Mouse (Mus musculus) T-cell, adult 2 months (primary cell): ENCODE measurements around the gene B230104I21Rik.

ENCODE experiments used
- DNase-seq: peaks from one replicate; pipeline ENCODE4 v3.0.0; 2022; ENCODE audit warnings: low spot score

Gene B230104I21Rik

DNA sequence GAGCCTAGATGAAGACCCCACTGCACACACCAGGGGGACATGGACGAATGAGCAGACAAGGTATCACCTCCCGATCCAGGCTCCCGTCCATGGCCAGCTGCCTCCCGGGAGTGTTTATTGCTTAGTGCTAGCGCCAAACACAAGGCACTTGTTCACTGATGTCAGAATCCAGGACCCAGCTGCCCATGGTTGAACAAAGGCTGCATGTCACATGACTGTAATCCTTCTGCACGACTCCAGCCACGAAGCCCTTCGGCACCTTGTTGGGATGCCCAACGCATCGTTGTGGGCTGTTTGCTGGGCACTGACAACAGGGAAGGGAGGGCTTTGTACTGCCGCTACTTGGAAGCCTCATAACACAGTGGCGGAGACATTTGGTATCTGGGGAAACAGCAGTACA is at the start of gene B230104I21Rik:
B230104I21Rik (plus strand) TSS at position 367 of the 400 bp plus-strand sequence.
- no peak for DNase-seq

DNA sequence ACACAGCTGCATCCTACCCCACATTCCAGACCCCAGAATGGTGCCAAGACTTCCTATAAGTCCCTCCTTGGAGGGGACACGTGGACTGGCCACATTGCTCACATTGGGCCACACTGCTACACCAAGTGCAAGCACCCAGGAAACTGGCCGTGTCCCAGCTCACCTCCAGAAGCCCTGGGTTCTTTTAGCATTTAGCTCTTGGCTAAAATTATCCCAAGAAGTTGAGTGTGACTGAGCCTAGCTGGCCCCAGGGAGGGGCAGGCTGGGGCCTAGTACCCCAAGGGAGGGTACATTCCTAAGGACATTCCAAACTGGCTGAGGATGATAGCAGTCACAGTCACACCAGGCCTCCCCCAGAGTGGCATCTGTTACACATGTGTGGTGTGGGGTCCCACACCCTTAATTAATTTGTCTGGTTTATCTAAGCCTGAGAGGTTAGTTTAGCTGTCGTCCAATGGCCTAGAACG is 42.2 kb upstream of the B230104I21Rik start:
- DNase-seq: no peak

DNA sequence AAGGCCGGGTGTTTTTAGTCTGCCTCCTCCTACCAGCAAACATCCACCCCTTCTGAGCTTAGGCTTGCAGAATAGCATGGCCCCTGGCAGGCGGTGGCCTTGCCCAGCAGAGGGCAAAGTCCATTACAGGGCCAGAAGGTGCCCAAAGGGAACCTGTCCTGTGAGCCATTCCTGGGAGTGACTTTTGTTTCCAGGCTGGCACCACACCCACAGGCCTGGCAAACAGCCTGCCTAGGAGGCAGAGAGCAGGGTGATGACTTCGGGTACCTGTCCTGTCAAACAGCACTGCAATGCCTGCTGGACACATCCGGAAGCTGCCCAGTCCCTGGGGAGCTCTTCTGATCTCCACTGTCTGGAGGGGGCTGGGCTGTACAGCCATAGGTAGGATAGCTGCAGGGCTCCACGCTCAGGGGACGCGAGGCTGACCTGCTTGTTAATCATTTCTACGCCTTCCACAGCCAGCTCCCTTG is 41.6 kb upstream of the B230104I21Rik start:
- no peak for DNase-seq

DNA sequence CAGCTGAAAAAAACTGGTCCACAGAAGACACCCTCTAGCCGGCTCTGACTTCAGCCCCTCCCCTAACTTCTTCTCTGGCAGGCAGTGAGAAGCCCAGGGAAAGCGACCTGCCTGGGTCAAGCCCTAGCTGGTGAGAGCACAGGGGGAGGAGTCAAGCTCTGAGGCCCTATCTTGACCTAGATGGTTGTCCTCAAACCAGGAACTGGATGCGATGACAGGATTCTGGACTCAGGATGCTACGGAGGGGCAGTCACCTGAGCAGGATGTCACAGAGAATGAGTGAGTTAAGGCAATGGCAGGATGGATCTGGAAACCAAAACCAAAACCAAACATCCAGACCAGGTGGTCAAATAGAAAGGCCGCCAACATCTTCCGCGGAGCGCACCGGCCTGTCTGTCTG is 38.2 kb upstream of the B230104I21Rik start:
- DNase-seq: no peak

DNA sequence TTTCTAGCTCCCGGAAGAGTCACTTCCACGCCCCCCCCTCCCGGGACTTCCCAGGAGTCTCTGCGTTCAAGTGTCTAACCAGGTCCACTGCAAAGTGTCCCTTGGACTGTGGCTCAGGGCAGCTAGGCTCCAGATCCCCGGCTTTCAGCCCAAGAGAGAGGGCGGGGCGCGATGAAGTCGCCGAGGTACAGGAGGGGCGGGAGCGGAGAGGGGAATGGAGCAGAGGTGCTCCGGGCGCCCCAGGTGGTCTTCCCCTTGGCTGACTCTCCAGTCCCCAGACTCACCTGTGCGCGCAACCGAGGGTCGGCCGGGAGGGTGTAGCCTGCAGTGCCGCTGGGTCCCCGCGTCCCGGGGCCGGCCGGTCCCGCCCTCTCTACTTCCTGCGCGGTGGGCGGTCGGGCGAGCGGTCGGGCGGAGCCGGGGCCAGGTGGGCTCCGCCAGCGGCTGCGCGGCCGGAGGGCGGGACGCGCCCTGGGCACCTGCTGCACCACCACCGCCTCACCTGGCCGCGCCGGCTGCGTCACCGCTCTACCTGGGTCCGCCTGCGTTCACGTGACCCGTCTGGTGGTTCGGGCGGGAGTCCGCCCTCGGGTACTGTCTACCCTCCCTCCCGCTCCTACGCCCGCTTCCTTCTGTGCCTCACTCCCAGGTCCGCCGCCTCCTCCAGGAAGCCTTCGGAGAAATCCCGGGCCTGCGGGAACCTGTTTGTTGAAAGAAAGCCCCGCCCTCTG is 36.2 kb upstream of the B230104I21Rik start:
- DNase-seq: no peak

DNA sequence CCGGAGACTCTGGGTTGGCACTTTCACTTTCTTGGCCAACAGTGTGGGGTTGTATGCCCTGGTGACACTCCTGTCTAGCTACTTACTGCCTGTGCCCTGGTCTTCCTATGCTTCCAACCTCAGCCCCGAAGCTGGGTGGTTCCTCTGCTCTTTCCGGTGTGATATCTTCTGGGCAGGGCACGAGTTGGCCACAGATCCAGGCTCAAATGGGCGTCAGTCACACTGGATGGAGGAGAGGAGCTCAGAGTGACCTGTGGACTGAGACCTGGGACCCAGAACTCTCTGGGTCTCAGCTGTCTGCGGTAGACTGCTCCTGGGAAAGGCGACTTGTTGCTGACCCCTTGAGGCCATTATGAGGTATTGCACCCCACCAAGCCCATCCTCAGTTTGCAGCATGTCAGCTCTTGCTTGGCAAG is 34.5 kb upstream of the B230104I21Rik start, which contains the start of gene Arhgef16:
Arhgef16 (minus strand) TSS at position 211 of the 416 bp plus-strand sequence.
- DNase-seq: no peak

DNA sequence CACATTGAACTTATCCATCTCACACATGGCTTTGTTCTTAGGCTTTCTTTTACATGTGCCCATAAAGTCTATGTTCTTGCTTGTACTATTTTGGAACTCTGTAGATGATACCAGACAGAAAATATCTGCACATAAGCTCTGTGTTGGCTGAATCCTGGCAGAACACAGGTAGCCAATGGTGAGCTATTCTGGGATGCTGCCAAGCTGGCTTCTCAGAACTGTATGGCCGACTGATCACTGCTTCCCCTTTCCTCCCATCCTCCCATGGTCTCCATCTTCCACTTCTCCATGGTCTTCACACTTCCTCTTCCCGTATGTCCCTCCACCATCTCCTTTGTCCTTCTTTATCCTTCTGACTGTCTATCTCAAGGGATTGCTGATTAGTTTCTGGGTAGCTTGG is 26.8 kb upstream of the B230104I21Rik start:
- no peak for DNase-seq

DNA sequence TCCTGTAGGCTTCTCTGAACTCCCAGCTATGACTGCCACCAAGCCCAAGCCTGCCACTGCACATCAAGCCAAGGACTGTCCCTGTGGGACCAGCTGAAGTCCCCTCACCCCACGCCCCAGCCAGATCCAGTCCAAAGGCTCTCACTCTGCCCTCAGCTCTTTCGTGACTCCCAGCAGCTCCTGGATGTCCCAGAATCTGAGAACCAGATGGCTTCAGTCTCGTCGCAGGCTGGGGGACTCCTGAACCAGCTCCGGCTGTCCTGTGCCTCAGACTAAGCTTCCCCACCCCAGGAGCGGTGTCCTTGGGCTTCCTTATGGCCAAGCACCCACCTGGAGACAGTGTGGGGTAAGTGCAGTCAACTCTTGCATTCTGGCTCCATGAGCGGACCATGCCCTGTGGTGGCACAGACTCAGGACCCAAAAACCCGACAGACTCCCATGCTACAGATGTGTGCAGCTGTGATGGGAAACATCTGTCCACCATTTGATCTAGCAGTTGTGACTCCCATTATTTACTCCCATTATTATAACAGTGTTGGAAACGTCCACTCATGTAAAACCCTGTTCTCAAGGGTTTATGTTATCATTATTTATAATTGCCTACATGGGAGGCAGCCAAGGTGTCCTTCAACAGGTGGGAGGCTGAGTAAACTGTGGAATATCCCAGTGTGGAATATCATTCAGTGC is 25.2 kb upstream of the B230104I21Rik start:
- DNase-seq: no peak

DNA sequence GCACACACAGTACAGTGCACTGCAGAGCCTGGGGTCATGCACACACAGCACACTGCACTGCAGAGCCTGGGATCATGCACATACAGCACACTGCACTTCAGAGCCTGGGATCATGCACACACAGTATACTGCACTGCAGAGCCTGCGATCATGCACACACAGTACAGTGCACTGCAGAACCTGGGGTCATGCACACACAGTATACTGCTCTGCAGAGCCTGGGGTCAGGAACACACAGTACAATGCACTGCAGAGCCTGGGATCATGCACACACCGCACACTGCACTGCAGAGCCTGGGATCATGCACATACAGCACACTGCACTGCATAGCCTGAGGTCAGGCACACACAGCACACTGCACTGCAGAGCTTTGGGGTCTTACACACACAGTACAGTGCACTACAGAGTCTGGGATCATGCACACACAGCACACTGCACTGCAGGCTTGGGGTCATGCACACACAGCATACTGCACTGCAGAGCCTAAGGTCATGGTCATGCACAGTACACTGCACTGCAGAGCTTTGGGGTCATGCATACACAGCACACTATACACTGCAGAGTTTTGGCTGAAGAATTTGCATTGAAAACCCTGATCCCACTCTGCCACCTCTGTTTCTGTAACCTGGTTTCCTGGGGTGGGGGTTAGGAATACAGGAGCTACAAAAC is 23.6 kb upstream of the B230104I21Rik start:
- DNase-seq: no peak

DNA sequence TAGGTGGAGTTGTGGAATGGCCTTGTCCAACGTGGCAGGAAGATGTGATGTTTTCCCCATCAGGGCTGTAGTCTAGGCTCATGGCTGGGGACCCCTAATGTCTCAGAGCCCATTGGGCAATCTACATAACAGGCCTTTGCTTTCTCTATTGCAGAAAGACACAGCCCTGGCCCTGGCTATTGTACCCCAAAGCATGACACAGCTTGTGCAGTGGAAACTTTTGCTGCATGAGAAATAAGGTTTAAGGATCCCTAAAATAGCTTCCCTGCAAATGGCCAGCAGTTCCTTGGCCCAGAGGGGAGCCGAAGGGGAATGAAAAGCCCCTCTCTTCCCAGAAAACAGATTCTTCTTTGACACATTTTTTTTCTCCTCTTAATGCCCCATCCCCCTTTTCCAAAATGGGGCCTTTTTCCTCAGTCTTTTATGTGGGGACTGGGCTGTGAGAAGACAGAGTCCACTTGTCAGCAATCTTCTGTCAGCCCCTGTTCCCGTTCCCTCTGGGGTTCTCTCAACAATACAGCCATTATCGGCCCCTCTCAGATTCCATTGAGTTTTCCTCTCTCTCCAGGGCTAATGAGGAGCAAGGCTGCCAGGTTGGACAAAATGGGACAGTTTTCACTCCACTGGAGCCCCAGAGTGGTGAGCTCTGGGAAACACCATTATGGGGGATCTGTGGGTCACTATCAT is 22.8 kb upstream of the B230104I21Rik start:
- no peak for DNase-seq

DNA sequence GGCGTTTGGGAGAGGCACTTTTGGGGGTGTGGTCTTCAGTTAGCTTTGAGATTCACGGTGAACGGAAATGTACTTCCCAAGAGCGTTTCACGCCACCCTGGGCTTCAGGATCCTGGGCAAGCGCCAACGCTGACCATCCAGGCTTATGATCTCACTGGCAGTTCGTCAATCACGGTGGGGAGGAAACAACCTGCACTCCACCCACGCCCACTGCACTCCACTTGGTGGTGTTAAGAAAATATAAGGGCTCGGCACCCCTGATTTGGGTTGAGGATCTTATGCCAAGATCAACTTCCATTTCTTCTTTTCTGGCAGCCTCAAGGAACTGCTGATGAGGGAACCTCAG is 22.3 kb upstream of the B230104I21Rik start:
- no peak for DNase-seq

DNA sequence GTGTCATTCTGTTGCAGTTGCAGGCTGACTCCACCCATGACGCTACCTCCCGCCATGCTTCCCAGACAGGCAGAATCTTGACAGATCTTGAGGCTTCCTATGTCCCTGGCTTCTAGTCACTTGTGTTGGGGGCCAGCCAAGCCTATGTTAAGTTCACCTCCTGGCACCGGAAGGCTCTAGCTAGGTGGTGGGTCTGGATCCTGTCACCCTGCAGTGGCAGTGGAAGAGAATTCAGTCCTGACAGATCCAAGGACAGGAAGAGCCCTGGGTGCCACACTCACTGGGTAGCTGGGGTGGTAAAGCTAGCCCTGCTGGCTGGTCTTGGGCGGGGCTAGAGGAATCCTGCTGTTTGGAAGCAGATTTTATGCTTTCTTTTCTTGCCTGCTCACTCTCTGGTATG is 10.5 kb upstream of the B230104I21Rik start:
- DNase-seq: no peak

DNA sequence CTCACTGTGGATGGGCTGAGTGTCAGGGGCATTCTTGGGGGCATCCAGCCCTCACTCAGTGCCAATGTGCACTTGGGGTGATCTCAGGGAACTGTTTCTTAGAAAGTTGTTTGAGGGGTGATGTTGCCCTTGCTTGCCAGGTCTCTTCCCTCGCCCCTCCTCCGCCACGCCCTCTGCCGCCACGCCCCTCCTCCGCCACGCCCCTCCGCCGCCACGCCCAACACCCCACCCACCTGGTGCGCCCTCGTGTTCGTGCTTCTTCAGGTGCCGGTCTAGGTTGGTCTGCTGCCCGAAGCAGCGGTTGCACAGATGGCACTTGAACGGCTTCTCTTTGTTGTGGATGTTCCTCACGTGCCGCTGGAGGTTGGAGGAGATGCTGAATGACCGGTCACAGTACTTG is 7.5 kb upstream of the B230104I21Rik start:
- DNase-seq: no peak

DNA sequence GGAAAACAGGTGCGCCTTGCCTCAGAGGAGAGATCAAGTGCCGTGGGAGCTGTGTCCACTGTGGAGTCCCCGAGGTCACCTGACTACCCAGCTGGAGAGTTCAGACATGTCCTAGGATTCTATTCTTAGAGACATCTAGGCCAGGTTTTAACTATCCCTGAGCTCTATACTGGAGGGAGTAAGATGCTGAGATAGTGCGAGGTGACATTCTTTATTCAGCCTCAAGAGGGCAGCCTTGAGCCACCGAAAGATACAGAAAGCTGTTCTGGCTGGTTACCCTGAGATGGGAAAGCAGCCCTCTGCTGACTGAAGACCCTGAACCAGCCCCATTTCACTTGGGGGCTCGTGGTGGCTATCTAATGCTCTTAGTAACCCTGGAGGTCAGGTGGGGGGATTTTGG is 7.1 kb upstream of the B230104I21Rik start:
- peak; percentile 22 for DNase-seq

DNA sequence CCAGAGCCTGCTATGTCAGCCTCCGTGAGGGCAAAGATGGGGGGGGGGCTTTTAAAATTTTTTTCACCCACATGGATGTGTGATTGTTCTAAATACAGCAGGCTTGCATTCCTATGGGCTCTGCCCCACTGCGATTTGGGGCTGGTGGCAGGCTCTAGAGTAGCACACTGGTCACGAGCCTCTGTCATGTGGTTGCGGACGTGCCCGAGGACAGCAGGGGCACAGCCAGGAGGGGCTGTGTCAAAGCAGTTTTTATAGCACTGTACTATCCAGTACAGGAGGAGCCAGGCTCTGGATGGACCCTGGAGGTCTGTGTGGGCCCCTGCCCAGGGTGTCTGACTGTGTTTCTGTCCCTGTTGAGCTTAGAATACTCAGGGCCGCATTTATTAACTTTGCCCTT is 5.9 kb upstream of the B230104I21Rik start:
- no peak for DNase-seq

DNA sequence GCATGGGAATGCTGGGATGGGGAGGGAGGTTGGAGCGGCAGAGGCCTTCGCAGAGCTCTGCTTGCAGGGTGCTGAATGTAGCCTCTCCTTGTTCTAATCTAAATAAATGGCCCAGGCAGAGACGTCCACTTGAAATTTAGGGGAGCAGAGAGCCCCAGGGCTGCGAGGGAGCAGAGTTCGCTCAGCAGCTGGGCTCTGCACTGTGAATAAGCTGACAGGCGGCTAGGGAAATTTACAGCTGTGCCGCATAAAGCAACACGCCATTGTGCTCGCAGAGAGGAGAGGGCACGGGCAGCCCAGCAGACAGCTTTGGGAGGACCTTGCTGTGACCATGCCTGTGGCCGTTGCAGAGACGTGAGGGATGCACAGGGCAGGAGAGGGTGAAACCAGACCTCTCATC is 4.7 kb upstream of the B230104I21Rik start:
- DNase-seq: no peak

DNA sequence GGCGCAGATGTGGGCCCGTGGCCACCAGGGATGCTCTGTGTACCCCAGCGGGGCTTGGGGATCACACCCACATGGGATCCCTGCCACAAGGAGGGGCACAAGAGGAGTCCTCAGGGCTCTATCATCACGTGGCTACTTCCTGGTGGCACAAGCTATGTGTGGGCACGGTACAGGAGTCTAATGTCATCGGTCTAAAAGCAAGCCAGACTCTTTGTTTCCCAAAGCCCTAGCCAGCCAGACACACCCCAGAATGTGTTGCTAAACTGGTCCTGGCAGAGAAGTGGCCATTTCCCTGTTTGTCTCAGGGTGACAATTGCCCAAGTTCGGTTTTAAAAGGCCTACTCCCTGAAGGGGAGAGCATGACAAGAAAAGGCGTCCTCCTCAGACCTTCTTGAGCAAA is 2.6 kb upstream of the B230104I21Rik start:
- no peak for DNase-seq

DNA sequence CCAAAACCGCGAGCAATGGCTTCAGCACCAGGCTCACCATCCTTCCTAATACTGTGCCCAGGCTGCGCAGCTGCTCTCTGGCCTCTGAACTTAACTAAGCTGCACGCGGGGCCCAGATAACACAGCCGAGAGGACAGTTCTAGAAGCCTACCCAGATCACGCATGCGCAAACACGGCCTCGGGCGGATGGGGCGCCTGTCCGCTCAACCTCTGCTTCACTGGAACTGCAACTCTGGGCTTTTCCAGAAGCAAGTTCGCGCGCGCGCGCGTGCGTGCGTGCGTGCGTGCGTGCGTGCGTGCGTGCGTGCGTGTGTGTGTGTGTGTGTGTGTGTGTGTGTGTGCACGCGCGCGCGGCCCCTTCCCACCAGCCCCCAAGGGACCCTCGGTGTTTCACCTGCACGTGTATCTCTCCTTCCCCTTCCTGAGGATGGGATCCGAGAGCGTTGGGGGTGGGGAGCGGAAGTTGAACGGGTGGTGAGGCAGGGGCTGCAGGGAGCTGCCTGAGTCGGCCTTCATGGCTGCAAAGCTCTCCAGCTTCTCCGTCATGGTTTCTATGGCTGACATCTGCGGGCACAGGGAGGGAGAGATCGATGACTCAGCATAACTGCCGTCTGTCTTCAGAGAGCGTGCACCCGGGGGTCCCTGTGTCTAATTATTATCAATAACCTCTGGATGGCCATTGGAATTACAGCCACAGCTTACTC is 1.1 kb upstream of the B230104I21Rik start:
- peak; percentile 43 for DNase-seq

DNA sequence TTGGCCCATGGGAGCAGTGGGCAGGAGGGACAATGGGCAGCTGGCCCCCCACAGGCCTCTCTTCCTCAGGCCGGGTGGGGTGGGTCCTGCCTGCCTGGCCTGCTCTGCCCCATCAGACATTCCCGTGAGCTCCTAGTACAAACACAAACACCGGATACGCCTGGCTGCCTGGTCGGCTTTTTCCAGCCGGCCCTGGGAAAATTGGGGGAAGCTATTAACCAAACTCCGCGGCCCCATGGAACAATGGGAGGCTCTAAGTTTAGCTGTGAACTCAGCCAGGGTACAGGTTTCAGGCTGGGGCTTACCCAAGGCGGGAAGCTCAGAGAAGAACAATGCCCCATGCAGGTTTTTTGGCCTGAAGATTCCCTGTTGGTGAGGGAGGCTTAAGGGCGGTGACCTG is 723 bp downstream of the B230104I21Rik start:
- no peak for DNase-seq

DNA sequence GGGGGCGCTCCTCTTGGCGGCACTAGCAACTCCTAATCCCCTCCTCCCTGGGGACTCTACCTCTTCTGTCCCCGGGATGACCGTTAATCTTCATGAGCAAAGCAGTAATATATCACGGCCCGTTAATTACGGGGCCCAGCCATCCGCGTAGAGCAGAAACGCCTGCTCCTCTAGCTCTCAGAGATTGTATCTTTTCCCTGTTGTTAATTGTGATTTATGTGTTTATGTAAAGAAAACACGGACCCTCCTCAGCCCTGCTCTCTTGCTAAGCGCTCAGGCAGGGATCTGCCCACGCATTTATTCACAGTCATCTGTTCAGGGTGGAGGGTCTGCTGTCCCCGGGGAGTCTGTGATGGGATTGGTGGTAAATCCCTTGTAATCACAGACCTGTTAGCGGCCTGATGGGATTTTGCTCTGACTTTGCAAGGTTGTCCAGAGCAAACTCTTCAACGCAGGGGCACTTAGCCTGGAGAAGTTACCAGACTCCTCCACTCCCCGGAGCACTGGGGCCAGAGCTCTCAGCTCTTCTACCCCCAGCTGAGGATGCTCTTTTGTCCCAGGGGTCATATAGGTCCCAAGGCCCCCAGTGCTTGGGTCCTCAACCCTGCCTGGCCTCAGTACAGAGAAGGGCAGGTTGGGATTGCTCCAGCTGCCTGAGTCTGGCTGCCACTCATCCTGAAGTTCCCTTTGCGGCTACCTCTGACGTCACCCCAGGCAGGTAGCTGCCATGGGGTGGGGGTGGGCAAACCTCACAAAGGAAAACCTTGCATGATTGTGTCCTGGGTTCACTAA is 11.0 kb downstream of the B230104I21Rik start:
- no peak for DNase-seq
